Mouse (Mus musculus): ENCODE data around the gene Vmn1r185.
"Not testable (repeated sequence)": the region's sequence is repeated elsewhere in the genome, so short reads cannot be mapped to it uniquely, and the experiment has no call there.

Gene Vmn1r185

DNA sequence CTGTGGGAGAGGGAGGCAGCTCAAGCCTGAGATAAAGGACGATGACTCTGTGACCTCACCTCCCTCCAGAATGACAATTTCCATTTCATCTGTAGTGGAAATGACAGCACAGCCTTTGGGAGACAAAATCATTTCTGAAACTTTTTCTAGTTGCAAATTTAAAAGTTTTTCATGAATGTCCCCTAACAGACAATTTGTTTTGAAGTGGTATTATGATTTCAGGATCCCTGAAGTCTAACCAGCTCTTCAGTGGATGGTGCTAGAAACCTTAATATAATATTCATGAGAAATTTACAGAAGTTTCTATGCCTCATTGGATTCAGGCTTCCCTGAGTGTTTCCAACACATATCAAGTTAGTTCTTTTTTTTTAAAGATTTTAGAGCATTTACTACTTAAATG, at the start of gene Vmn1r185:
Gene Vmn1r185, minus strand, starts transcription at position 101 of the 400 bp plus-strand sequence.
- not testable (repeated sequence) for DNase-seq (ENCODE audit: extremely low read depth, low read depth, low spot score)

DNA sequence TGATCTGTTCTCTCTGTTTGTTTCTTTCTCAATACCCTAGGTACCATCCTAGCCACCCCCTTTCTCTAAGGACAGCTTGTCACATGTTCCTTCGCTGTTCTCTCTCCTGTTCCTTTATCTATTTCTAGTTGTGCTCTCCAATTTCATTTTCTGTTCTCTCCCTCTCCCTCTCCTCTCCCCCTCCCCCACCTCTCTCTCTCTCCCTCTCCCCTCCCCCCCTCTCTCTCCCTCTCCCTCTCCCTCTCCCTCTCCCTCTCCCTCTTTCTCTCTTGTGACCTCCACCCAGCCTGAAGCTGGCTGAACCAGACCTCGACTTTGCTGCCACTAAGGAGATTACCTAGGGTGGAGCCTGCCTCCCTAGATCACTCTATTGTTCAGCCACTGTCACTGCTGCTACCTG, 49.2 kb upstream of the Vmn1r185 start:
- not testable (repeated sequence) for DNase-seq (ENCODE audit: extremely low read depth, low read depth, low spot score)

DNA sequence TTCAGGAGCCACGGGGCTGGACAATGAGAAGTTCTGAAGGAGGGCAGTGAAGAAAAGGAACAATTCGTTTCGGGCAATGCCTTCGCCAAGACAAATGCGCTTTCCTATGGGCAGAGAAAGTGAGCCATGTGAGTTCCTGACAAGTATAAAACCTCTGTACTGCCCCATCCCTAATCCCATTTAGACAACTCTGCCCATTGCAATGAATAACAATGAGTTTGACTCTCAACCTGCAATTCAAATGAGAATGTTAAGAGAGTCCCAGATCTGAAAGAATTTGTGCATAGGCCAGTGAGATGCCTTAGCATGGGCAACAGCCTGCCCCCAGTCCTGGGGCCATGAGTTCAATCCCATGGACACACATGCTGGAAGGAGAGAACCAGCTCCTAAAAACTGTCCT, 47.7 kb upstream of the Vmn1r185 start:
- DNase-seq (ENCODE audit: extremely low read depth, low read depth, low spot score) = no peak

GRCm38 (mm10) chr7:26589774-26590173, 28.5 kb downstream of the Vmn1r185 start:
- DNase-seq (ENCODE audit: extremely low read depth, low read depth, low spot score) = no peak

DNA sequence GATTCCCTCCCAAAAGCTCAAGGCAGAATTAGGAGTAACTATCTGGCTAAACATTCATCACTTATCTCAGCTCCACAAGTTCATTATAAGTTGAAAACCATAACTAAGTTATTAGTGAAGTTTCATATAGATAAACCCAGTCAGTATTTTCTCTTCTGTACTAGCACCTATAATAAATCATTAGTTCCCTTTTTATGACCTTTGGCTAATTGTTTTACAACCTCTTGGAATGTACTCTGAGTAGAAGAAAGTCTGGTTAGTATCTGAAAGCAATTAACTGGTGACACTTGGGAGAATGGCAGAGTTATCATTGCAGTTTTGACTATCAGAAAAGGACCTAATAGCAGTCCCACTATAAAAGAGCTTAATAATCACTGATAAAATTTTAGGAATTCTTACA, 29.2 kb downstream of the Vmn1r185 start:
- DNase-seq (ENCODE audit: extremely low read depth, low read depth, low spot score) = no peak
